Mouse (Mus musculus): ENCODE results near the gene Slamf9.

DNA sequence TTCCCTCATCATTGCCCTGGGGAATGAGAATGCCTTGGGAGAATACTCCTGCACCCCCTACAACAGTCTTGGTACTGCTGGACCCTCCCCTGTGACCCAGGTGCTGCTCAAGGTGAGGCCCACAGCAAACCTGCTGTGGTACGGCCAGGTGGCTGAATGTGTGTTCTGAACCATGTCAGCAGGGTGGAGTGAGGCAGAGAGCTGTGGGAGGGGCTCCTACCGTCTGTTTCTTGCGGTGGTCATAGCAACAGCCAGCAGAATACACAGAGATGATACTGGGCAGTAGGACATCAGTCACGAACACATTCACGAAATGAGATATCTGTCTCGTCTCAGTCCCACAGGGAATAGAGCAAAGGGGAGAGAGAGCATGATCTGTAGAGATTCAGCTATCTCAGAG lies 18.4 kb downstream of the Slamf9 start:
- TF ChIP-seq TAL1 (conservative IDR thresholded peaks at IDR 0.05; ENCODE audit: low read depth, low read length) (no peak), CTCF (IDR thresholded peaks at IDR 0.05; ENCODE audit: low read depth, low read length) (no peak), GATA1 (IDR thresholded peaks at IDR 0.05; ENCODE audit: borderline replicate concordance, low read length) (no peak), POLR2AphosphoS5 (IDR thresholded peaks at IDR 0.05; ENCODE audit: insufficient replicate concordance, low read depth, low read length) (no peak)

Data from G1E (cell line).